Mouse (Mus musculus) megakaryocyte, embryonic 14.5 days (primary cell): ENCODE data around the gene Zfp541.

Source experiments
- FLI1 ChIP-seq: IDR thresholded peaks from 2 replicates; pipeline ENCODE4 v1.6.1; 2012; ENCODE audit warnings: low read length, inconsistent platforms, mixed read lengths
- GATA1 ChIP-seq: IDR thresholded peaks from 3 replicates; pipeline ENCODE4 v1.6.1; 2012; ENCODE audit warnings: mixed read lengths, low read length, inconsistent platforms, borderline replicate concordance

DNA sequence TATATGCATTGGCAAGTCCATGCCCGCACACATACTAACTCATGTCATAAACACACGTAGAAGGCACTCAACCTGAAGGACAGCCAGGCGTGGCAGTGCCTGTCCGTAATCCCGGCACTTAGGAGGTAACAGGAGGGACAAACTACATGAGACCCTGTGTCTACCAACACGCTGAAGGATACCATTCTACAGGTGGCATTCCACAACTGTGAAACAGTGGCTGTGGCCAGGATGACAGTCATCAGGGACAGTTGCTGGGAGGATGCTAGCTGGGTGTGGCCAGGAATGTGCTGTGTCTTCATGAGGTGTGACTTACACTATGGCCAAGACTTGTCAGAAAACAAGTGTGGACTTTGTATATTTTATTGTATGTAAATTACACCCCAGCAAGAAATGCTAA lies 24.6 kb upstream of the Zfp541 start:
- no peak for TF ChIP-seq GATA1
- no peak for TF ChIP-seq FLI1
